Mouse (Mus musculus) mouse trophoblast stem cell (cell line): Measurements from ENCODE around the gene Fxn.

Experiments
- in situ Hi-C, 2 experiments: fragments of 300-500 bp; cut with MseI, MboI; formaldehyde crosslinking; loops; 2 replicates in 1 of 2; 3 replicates in 1 of 2; pipeline ENCODE4 v1.15.1; 2025

The Fxn gene

DNA sequence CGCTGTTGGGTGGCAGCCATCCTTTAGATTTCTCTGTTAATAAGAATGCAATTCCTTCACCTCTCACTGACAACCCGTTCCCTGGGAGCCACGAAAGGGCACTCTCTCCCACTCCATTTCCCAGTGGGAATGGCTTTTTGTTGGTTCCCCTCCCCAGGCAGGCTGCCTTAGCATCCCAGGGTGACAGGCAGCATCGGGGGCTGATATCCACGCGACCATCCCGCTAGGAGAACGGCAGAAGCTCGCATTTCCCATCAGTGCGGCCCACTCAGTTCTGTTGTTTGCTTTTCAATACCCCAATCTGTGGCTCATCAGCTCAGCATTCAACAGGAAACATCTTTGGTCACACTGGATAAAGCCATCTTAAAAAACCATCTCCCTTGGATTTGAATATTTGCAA is 21.8 kb upstream of the Fxn start:
- in situ Hi-C loops: loop anchor here (10.0 to 25.0 kb wide), 3 partner anchors 310 to 583 kb away; partner anchors contain the start of gene Pgm5 (in 1 of the 2)

DNA sequence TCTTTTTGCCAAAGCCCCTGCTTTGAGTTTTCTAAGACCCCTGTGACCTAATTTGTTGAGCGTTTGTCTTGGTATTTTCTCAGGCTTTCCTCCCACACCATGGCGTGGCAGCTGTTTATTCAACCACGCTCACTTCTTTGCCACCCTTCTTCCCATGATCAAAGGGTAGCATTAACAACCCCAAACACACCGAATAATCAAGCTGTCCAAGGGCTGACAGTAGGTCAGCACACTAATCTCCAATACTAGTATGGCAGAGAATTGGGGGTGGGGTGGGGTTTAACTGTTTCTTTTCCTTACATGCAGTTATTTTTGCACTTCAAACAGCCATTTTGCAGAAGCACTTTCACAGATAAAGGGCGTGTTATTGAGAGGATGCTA is 21.4 kb upstream of the Fxn start:
- in situ Hi-C loops: loop anchor here (10.0 to 25.0 kb wide), 3 partner anchors 311 to 583 kb away; partner anchors contain the start of gene Pgm5 (in 1 of the 2)

DNA sequence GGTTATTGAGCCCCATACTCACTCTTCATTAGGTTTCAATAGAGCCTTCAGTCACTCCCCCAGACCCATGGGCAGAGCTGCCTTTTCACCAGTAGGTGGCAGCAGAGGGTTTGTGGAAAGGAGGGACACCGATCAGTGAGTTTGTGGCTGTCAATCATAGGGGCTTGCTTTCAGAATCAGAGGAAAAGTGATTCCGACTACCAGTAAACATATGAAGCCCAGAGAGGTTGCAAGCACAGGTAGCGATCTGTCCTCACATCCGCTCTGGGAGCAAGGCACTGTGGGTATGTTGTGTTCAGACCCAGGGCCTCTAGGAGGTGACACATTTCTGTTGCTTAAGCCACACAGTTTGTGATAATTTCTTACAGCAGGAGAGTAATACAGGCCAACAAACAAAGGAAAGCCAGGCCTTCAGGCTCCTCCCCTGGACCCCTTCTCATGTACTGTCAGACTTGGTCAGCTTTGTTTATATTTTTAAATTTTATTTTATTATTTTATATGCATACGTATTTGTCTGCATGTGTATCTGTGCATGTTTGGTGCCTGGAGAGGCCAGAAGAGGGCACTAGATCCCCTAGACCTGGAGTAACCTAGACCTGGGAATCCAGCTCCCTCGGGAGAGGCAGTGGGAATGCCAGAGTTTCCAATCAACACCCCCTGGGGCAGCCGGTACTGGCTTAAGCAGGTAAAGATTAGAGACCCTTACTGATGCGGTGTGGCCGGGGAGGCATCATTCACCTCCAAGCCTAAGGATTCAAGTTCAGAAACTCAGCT is 20.8 kb upstream of the Fxn start:
- in situ Hi-C loops: loop anchor here (10.0 to 25.0 kb wide), 3 partner anchors 311 to 584 kb away; partner anchors contain the start of gene Pgm5 (in 1 of the 2)

DNA sequence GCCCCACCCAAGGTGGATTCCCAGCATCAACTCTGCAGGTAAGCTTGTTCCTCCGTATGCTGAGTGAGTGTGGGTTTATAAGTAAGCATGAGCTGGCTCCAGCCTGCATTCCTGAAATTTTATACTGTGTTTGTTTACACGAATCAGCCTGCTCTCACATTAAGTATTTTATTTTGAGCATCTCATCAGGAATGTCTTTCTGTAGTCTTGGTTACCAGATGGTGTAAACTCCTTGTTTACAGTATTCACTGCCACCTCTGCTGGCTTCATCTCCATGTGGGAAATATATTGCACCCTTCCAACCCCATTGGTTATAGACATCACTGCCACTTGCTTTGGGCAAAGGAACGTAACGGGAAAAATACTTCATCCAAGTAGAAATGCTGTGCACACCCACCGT is 13.1 kb upstream of the Fxn start:
- in situ Hi-C loops: no loop called here

DNA sequence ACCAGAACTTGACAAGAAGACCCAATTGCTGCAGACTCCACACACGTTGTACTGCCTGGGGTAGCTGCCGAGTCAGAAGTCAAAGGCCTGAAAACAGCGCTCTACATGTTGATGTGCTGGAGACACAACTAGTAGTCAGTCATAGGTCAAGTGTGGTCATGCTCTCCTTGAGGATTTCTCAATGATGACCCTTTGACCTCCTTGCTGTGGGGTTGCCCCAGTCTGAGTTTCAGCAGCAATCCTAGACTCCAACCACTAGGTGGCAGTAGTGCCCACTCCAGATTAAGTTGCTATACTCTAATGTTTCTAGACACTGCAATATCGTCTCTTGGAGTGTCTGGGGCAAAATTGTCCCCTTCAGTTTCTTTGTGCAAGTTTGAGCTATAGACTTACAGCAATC is 3.8 kb upstream of the Fxn start:
- in situ Hi-C loops: no loop called here

DNA sequence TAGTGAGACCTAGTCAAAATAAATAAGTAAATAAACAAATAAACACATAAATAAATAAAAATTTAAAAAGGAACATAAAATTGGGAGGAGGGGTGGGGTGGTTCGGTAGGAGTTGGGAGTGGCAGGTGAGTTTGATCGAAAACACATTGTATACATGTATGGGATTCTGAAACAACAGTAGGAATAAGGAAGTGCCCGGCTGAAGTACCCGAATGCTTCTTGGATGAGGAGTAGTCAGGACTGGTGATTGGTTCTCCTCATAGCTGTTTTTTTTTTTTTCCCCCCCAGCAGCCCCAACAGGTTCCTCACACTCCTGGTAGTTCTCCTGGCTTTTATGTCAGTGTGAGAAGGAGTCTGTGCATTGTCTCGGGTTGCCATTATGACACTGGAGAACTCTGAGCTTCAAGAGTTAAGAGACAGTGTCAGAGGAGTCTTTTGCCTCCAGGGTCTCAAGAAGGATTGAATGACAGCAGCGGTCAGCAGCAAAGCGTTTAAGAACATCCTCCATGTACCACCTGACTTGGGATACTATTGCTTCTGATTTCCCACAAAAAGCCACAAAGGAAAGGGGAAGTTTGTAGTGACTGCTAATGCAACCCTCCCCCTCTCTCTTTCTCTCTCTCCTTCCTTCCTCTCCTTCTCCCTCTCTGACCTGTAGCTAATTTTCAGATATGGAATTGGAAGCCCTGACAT is 1.0 kb upstream of the Fxn start:
- in situ Hi-C loops: no loop called here

DNA sequence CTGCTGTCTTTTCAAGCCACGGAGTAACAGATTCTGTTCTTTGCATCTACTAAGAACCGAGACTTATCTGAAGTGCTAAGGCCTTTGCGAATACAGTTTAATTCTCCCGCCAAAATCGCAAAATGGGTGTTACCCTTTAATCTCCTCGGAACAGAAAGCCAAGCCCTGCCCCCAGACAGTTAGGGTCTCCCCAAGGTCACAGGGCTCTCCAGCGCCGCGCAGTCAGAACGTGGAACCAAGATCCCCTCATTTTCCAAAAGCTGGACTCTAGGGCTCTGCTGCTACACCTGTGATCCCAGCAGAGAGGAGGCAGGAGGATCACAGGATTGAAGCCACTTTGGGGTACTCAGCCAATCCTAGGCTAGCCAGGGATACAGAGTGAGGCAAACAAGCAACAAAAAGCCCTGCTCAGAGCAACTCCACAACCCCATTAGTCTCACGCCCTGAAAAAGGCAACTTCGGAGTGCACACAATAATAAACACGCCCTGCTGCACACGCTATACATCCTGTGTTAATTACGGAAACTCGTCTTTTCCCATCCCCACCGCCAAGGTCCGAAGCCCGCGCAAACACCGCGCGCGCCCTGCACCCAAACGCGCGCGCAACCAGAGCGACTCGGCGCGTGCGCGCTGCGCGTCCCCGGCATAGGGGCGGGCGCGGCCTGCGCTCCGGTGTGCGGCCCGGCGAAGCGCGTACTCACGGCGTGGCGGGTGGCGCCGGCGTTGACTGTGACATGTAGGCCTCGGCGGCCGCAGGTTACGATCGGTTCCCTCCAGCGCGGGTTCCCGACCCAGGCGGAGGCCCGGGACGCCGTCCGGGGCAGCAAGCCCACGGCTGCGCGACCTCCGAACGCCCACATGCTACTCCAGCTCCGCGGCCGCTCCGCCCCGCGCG is 452 bp downstream of the Fxn start:
- in situ Hi-C loops: no loop called here

DNA sequence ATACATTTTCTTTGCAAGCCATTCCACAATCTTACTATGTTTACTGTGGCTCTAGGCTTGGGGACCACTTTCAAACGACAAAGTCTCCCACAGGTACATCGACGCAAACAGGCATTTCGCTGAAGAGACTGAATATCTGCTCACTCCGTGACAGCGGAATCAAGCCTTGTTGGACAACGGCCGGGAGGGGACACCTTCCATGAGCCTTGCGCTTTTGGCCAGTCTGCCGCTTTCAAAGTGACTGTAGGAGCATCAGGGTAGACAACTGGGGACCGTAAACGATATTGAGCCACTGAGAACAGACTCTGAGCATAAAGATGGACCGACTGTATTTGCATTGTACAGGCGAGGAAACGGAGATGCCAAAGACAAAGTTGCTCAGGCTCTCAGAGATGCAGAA is 1.5 kb downstream of the Fxn start:
- in situ Hi-C loops: no loop called here

DNA sequence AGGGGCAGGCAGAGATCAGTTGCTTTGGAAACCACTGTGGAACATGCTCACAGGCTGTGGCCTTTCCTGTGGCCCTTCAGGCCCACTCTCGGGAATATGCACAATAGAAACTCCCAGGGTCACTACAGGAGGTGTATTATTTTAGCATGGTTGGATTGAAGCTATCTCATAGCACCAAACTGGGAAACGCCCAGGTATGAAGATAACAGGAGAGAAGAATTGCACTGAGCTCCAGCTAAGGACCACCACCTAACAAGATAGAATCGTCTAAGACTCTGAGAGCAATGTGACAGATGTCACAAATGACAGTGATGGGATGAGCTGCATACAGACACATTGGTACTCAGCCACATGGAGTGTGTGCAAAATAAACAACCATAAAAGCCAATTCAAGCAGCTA is 6.1 kb downstream of the Fxn start:
- in situ Hi-C loops: loop anchor here in 1 of 2 experiments (25.0 kb wide), 1 partner anchor 412 kb away; no protein-coding TSS in a partner anchor

DNA sequence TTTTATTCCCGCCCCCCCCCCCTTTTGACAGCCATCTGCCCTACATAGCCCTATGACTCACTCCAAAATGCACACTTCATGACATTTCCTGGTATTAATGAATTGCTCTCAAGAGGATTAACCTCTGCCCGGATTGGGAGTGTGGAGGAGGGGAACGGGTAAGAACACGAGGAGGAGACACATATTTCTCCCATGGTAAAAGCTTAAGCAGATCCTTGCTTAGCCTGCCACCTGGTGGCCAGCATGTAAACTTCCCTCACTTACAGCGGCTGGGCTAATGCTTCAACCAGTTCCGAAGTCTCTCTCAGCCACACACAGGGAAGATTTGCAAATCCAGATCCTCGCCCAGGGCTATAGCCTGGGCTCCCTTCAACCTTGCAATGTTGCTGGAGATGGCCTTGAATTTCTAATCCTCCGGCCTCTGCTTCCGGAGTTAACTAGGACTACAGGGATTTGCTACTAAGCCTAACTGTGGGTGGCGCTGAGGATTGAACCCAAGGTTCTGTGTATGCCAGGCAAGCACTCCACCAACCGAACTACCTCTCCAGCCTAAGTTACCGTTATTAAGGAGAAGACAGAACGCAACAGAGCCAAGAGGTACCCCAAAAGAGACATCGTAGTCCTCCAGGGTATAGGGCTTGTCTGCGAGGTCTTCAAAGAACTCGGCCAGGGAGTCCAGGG is 8.5 kb downstream of the Fxn start:
- in situ Hi-C loops: loop anchor here in 1 of 2 experiments (25.0 kb wide), 1 partner anchor 410 kb away; no protein-coding TSS in a partner anchor

DNA sequence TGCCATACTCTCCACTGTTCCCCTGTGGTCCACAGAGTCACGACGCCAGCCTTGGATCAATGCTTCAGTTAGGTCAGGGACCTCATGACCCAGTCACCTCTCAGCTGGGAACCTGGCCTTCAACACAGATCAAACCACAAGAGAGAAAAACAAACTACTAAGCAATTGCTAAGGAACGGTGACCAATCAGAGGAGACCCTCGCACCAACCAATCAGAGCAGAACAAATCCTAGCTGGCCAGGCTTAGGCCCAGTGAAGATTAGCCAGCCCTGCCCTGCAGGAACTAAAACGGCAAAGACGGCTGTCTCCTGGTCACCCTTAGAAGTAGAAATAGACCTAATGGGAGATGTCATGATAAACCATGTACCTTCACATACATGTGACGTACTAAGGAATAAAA is 9.1 kb downstream of the Fxn start:
- in situ Hi-C loops: loop anchor here in 1 of 2 experiments (25.0 kb wide), 1 partner anchor 409 kb away; no protein-coding TSS in a partner anchor

DNA sequence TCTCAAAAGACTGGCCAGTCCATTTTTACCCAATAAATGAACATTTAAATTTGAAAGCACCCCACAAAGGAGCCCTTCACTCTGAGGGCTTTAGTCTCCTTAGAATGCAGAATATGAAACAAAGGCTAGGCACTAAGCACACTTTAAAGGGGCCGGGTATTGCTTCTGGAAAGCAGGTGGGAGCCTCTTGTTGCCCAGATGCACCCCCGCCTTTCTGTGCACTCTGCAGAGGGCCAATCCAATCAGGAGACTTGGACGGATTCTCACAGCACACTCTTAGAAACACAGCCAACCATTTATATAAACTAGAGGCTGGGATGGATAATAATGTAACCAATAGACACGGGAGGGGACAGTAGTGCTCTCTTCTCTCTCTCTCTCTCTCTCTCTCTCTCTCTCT is 11.9 kb downstream of the Fxn start:
- in situ Hi-C loops: loop anchor here in 1 of 2 experiments (25.0 kb wide), 1 partner anchor 406 kb away; no protein-coding TSS in a partner anchor

DNA sequence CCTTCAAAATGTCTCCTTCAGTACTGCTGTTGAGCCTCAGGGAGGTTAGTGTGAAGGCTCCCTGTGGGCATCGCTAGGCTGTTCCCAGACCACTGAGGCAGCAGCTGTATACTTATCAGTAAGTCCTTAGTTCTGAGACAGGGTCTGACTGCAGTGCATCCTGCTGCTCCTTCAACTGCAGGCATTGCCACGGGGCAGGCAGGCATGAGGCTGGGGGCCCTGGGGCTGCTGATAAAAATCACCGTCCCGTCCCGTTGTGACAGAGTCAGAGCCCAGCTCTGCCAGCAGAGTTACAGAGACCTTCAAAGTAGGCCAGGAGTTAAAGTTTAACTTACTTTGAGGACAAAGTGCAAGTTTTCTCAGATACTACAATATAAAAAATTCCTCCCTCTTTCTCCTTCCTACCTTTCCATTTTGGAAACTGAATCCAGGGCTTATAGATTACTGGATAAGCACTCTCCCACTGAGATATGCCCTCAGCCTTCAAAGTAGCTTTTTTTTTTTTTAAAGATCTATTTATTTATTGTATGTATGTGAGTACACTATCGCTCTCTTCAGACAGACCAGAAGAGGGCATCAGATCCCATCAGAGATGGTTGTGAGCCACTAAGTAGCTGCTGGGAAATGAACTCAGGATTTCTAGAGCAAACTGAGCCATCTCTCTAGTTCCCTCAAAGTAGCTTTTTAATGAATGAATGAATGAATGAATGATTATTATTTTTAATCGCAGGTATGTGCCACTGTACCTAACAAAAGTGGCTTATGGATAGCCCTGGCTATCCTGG is 14.2 kb downstream of the Fxn start:
- in situ Hi-C loops: loop anchor here in 1 of 2 experiments (25.0 kb wide), 1 partner anchor 404 kb away; no protein-coding TSS in a partner anchor

DNA sequence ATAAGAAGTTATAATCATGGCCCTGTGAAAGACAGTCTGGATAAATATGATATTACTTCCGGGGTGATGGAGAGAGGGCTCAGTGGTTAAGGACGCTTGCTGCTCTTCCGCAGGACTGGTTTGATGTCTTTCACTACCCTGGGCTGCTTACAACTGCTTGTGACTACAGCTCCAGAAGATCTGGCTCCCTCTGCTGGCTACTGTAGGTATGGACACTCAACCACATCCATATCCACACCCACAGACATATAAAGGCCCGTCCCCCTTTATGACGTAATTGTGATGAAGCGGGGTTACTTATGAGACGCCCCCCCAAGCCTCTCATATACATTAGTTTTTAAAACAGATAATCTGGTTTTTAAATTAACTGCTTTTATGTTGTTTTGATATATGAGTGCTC is 15.4 kb downstream of the Fxn start:
- in situ Hi-C loops: loop anchor here in 1 of 2 experiments (25.0 kb wide), 1 partner anchor 403 kb away; no protein-coding TSS in a partner anchor

DNA sequence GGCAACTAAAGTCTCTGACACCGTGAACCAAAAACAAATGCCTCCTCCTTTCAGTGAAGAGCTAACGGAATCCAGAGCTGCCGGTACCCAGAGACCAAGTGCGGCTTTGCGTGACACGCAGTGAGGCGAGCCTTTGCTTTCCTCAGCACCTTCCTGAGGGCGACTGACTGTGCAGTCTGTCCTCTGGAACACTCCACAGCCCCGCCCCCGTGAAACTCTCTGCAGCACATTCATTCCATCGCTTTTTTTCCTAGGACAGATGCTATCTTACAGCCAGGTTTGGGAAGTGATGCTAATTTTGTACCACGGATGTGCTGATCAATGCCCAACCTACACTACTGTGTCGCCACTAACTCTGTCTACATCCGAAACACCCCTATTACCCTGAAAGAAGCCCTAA is 17.7 kb downstream of the Fxn start:
- in situ Hi-C loops: loop anchor here in 1 of 2 experiments (25.0 kb wide), 1 partner anchor 400 kb away; no protein-coding TSS in a partner anchor

DNA sequence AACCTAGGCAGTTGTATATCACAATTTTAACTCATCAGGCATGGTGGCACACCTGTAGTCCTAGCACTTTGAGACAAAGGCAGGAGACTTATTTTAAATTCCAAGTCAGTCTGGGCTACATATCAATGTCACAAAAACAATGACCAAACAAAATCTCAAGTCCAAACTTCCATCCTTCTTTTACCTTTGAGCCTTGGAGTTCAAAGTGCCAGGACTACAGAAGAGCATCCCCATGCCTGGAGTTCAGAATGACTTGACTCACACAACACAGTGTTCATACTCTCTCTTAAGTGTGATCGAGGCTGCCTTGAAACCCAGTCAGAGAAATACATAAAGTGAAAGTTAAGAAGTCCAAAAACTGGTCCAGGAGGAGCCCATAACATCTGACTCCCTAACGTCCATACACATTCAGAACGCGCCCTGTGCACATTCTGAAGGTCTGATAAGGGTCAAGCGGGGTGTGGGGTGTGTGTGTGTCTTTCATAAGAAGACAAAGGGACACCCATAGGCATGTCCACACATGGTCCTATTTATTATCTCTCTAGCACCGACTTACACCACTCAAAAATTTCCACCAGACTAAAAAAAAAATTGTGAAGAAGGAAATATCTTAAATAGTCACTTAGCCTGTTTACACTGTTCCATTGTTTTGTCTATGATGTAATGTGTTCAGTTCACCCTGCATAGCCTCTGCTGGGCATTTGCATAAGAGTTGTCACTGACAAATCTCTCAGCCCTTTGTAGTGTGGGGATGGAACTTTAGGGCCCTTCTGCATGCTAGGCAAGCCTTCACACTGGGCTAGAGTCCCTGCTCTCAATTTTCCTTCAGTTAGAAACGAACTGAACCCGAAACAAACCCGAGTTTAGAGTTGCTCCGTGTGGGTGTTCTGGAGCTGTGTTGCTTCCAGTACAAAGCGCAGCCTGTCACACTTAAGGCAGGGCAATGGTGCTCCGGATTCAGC is 20.7 kb downstream of the Fxn start:
- in situ Hi-C loops: loop anchor here in 1 of 2 experiments (25.0 kb wide), 1 partner anchor 397 kb away; no protein-coding TSS in a partner anchor

DNA sequence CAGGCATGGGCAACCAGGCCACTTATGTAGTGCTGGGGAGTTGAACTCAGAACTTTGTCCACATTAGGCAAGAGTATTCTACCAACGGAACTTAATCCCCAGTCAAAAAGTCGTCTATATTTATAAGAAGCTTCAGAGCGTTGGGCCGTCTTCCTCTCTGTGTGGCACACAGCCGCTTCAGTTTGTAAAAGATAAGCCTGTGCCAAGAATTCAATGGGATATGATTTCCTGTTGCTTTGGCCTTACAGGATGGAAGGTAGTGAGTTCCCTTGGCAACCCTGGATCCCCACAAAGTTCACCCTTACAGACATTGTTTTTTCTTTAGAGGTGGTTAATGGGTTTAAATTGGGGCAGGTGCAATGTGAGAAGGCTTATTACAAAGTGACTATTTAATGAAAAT is 22.0 kb downstream of the Fxn start:
- in situ Hi-C loops: loop anchor here in 1 of 2 experiments (25.0 kb wide), 1 partner anchor 396 kb away; no protein-coding TSS in a partner anchor

DNA sequence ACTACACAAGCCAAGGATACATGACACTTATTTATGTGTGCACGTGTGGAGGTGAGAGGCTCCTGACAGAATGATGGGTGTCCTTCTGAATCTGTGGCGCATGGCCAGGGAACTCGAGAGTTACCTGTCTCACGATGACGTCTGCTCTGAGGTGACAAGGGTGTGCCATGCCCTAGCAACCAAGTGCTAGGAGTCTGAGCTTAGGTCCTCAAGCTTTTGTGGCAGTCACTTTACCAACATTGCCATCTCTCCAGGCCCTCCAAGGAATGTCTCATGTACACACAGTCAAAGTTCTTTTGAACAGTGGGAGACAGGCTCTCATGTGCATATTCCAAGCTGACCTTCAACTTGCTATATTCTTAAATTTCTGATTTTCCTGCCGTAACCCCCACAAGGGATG is 22.4 kb downstream of the Fxn start:
- in situ Hi-C loops: loop anchor here in 1 of 2 experiments (25.0 kb wide), 1 partner anchor 396 kb away; no protein-coding TSS in a partner anchor
